Mouse (Mus musculus) urinary bladder, adult 2 months (tissue): ENCODE results near the gene Olfr769. TPM values are rescaled to one million over a fixed set of nuclear protein-coding genes. Genes with fewer than 3 reads are reported as not detected.
"Not testable (repeated sequence)": the region's sequence is repeated elsewhere in the genome, so short reads cannot be mapped to it uniquely, and the experiment has no call there.

Experiments used
- DNase-seq: peaks from one replicate; pipeline ENCODE4 v3.0.0; 2022; ENCODE audit warnings: low spot score
- polyA plus RNA-seq: library from polyadenylated mRNA; depleted of rRNA; stranded (reverse); fragments of >200 nt; gene quantifications from 2 replicates; pipeline ENCODE4 v1.2.3, GENCODE M21; 2012; rRNA removed

The Olfr769 gene
- polyA plus RNA-seq = not detected in 2 replicates

DNA sequence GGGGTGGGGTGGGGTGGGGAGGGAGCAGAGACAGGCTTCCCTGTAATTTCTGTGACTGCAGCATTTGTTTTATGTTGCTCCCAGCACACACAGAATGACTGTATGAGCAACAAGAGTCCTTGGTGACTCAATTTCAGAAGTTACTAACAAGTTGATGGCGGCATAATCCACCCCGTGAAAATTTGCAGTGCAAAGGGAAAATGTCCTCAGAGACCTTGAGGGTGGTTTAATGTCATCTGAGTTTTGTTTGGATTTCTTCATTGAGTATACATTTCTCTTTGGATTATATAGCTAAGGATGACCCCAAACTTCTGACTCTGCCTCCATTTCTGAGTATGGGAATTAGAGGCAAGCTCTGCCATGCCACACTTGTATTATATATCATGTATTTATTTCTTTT is at the start of gene Olfr769:
Olfr769 (minus strand) TSS at position 101 of the 400 bp plus-strand sequence.
- no peak for DNase-seq

GRCm38 (mm10) chr10:129164651-129165050 is 47.0 kb upstream of the Olfr769 start, which contains the start of gene Olfr771:
Gene Olfr771, minus strand, starts transcription at chr10:129164751.
- DNase-seq = no peak

- no peak for DNase-seq
These were observed 21.2 kb upstream of the Olfr769 start, which contains the start of gene Olfr770 for GRCm38 (mm10) chr10:129138898-129139297. Gene Olfr770, minus strand, starts transcription at chr10:129138998.

DNA sequence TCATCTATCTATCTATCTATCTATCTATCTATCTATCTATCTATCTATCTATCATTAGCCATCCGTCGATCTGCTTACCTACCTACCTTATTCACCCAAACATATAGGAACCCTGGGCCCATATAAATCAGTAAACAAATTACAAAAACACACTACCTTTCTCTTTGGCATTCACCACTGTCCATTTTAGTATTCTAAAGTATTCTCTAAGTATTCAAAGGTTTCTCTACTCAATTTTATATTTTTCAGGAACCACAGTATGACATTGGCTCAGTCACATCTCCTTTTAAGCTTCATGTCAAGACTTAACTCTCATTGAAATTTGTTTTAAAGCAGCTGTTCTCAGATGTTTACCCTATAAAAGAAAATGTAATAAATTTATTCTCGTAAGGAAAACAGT is 2.5 kb downstream of the Olfr769 start:
- no peak for DNase-seq

- no peak for DNase-seq
These were observed 16.4 kb downstream of the Olfr769 start for GRCm38 (mm10) chr10:129101231-129101630.

GRCm38 (mm10) chr10:129099275-129099674 is 18.4 kb downstream of the Olfr769 start, which contains the start of gene Olfr768:
Gene Olfr768, minus strand, starts transcription at chr10:129099375.
- DNase-seq = no peak

- not testable (repeated sequence) for DNase-seq
These were observed 34.9 kb downstream of the Olfr769 start, which contains the start of gene Olfr767 for GRCm38 (mm10) chr10:129082810-129083209. Gene Olfr767, minus strand, starts transcription at chr10:129082910.

DNA sequence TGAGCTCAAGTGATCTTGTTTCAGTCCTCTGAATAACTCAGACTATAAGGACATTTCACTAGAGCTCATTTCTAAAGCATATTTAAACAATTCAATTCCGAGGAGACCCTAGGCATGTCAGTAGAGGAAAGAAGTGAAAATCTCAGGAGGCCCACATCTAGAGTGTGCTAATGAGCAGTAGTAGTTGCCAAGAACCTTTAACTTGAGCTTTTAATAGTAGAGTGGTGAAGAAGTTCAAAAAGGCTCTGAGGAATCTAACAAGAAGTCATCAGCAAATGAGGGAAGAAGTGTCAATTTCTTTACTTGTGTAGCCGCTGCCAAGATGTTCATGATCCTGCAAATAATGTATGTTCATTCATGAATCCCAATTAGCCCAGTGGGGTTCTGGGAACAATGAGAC is 48.8 kb downstream of the Olfr769 start, which contains the start of gene Olfr766-ps1:
Olfr766-ps1 (minus strand) TSS at position 101 of the 400 bp plus-strand sequence.
- no peak for DNase-seq

Other genes with a start within 250 kb of the Olfr769 start
- 1.7 and 2.3 TPM in 2 replicates for gene Gdf11, start 226.1 kb downstream of the Olfr769 start, polyA plus RNA-seq
- gene Cd63, start 216.9 kb downstream of the Olfr769 start, polyA plus RNA-seq = 337 and 381 TPM in 2 replicates
- gene Rdh5, start 195.0 kb downstream of the Olfr769 start, polyA plus RNA-seq = 24.2 and 35.0 TPM in 2 replicates
- gene Bloc1s1, start 193.8 kb downstream of the Olfr769 start, polyA plus RNA-seq = 286 and 328 TPM in 2 replicates
- gene Itga7, start 184.0 kb downstream of the Olfr769 start, polyA plus RNA-seq = 44.5 TPM in 2 replicates
- 0.65 and 1.1 TPM in 2 replicates for gene Mettl7b, start 156.9 kb downstream of the Olfr769 start, polyA plus RNA-seq
- gene Olfr9, start 128.4 kb downstream of the Olfr769 start, polyA plus RNA-seq = not detected in 2 replicates
- not detected in 2 replicates for gene Olfr763, start 107.1 kb downstream of the Olfr769 start, polyA plus RNA-seq
- gene Olfr764-ps1, start 78.0 kb downstream of the Olfr769 start, polyA plus RNA-seq = not detected in 2 replicates
- gene Olfr765, start 67.9 kb downstream of the Olfr769 start, polyA plus RNA-seq = not detected in 2 replicates
- gene Olfr766-ps1, start 48.9 kb downstream of the Olfr769 start, polyA plus RNA-seq = not detected in 2 replicates
- not detected in 2 replicates for gene Olfr767, start 35.0 kb downstream of the Olfr769 start, polyA plus RNA-seq
- gene Olfr768, start 18.5 kb downstream of the Olfr769 start, polyA plus RNA-seq = not detected in 2 replicates
- not detected in 2 replicates for gene Olfr770, start 21.1 kb upstream of the Olfr769 start, polyA plus RNA-seq
- not detected in 2 replicates for gene Olfr771, start 46.9 kb upstream of the Olfr769 start, polyA plus RNA-seq
- not detected in 2 replicates for gene Olfr772, start 60.1 kb upstream of the Olfr769 start, polyA plus RNA-seq
- gene Olfr773, start 69.6 kb upstream of the Olfr769 start, polyA plus RNA-seq = not detected in 2 replicates
- gene Olfr774, start 118.3 kb upstream of the Olfr769 start, polyA plus RNA-seq = not detected in 2 replicates
- not detected in 2 replicates for gene Olfr775, start 130.6 kb upstream of the Olfr769 start, polyA plus RNA-seq
- gene Olfr776, start 141.3 kb upstream of the Olfr769 start, polyA plus RNA-seq = not detected in 2 replicates
- not detected in 2 replicates for gene Olfr777, start 153.6 kb upstream of the Olfr769 start, polyA plus RNA-seq
- not detected in 2 replicates for gene Olfr780, start 200.3 kb upstream of the Olfr769 start, polyA plus RNA-seq
- gene Olfr781, start 211.0 kb upstream of the Olfr769 start, polyA plus RNA-seq = not detected in 2 replicates
- not detected in 2 replicates for gene Olfr782, start 231.0 kb upstream of the Olfr769 start, polyA plus RNA-seq